Mouse (Mus musculus) urinary bladder, postnatal 25 days (tissue): ENCODE measurements around the gene Tmem206.

Experiments used
- DNase-seq: peaks from one replicate; pipeline ENCODE4 v3.0.0; 2022; ENCODE audit warnings: low spot score

Gene Tmem206

GRCm38 (mm10) chr1:191307766-191308455 is 17.8 kb upstream of the Tmem206 start:
- no peak for DNase-seq

DNA sequence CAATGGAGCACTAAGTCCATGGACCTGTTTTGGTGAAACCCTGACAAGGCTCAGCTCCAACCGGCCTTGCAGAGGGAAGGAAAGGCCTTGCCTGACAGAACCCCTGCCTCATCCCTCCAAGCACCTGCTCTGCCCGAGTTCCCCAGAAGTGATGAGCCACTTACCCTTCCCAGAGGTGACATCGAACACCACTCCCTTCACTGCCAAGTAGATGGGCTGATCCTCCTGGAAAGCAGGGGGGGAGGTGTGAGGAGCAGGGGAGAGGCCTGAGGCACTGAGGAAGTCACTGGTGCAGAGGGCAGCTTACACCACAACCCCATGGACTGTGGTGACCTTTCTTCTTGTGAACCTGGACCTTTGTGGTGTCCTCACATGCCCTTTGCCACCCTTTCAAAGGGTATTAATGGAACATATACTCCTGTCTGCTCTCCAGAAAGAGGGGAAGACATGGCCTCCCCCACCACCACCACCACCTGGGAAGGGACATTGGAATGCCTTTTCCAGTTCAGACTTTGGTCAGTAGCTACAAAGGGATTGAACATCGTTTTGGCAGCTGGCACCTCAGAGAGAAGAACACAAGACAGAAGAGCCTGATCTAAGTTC is 14.3 kb upstream of the Tmem206 start:
- DNase-seq = no peak

DNA sequence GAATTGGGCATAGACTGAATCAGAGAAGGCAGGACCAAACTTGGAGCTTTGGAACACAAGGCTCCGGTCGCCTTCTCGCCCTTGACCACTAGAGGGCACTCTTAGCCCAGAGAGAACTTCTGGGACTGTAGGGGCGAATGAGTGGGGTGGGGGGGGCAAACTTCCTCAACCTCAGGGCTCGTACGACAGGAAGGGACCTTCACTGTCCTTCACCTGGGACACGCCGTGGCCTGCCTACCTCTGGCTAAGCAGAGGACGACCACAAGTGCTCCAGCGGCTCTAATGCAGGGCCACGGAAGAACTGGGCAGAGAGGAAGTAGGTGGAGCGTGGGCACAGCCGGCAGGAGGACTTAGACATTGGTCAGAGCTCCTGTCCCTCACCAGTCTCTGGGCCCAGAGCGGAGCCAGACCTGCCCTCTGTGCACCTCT is 13.2 kb upstream of the Tmem206 start:
- peak; percentile 79 for DNase-seq

DNA sequence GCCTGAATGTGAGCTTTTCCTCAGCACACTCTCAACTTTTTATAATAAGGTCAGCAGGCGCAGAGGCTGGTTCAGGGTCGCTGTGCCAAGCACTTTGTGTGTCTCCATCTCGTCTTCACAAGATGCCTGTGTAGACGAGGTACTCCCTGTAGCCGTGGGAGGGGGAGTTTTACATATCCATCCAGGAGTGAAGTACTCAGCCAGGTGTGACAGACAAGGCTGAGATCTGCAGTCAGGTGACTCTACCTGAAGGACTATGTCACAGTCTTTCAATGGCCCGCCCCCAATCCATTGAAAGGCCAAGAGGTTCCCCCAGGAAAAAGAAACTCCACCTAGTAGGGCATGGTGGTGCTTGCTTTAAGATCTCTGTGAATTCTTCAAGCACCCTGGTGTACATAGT is 12.6 kb upstream of the Tmem206 start:
- DNase-seq = no peak

- DNase-seq = no peak
Observed at GRCm38 (mm10) chr1:191313926-191314325, 11.8 kb upstream of the Tmem206 start.

DNA sequence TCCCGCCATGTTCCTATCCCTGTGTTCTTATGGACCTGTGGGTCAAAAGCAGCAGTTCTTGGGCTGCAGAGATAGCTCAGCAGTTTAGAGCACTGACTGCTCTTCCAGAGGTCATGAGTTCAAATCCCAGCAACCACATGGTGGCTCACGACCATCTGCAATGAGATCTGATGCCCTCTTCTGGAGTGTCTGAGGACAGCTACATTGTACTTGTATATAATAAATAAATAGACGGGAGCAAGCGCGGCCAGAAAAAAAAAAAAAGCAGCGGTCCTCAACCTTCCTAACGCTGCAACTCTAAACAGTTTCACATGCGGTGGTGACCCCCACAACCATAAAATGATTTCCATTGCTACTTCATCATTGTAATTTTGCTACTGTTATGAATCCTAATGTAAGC is 8.9 kb upstream of the Tmem206 start:
- DNase-seq = no peak

DNA sequence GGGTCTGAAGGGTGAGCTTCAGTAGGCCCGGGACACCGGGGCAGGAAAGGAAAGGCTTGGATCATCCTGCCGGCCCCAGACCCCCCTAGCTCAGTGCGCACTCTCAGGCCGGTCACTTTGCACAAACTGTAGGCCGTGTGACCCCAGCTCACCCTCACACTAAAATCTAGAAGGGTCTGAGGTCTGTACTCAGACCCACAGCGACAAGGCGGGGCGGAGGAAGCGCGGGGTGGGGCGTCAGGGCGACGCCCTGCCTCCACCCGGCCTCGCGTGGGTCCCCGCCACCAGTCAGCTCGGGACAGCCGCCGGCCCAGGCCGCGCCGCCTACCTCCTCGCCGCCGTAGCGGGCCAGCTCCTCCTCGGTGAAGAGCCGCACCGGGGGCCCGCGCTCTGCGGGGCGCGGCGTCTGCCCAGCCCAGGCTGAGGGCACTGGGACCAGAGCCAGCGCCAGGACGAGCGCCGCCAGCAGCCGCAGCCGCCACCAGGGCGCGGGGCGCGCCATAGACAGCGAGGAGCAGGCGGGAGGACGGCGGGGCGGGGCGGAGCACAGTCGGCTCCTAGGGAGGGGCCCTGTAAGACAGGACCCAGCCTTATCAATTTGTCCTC is 8.0 kb upstream of the Tmem206 start, which contains the start of gene Nenf:
TSS of gene Nenf (minus strand) at position 604 of the 606 bp plus-strand sequence.
- peak; percentile 76 for DNase-seq

DNA sequence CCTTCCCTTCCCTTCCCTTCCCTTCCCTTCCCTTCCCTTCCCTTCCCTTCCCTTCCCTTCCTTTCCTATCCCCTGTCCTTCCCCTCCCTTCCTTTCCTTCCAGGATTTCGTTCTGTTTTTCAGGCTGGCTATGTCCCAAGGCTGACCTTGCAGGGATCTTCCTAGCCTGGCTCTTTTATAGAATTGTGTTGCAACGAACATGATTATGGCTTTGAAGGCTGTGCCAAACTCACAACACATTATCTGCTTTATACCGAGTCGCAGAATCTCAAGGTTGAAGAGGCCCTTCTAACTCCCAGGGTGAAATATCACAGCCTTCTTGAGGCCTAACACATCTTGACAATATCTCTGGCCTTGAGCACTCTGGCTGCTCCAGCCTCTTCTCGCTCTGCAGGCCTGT is 7.0 kb upstream of the Tmem206 start:
- DNase-seq = no peak

- DNase-seq = no peak
Observed at GRCm38 (mm10) chr1:191323381-191323780, 2.3 kb upstream of the Tmem206 start.

GRCm38 (mm10) chr1:191324733-191325590 is 750 bp upstream of the Tmem206 start:
- no peak for DNase-seq

GRCm38 (mm10) chr1:191326233-191326882 is 646 bp downstream of the Tmem206 start:
- DNase-seq = peak; percentile 24

- DNase-seq = no peak
Observed at GRCm38 (mm10) chr1:191327258-191327657, 1.5 kb downstream of the Tmem206 start.

GRCm38 (mm10) chr1:191328019-191328441 is 2.3 kb downstream of the Tmem206 start:
- DNase-seq = no peak

GRCm38 (mm10) chr1:191330356-191330755 is 4.6 kb downstream of the Tmem206 start:
- DNase-seq = no peak

DNA sequence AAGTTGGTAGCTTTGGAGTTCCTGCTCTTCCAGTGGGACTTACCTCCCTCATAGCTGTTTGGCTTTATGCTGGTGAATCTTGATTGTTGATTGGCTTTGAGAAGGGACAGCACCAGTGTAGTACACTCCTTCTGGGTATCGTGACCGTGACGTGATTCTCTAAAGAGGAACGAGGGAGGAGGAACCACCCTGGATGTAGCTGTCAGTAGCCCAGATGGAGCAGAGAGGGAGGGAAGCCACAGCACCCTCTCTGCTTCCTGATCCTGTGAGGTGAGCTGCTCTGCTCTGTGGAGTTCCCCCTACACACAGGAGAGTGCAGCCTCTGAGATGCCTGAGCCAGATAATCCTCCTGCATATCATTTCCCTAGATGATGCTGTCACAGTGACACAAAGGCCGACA is 8.8 kb downstream of the Tmem206 start:
- no peak for DNase-seq

- no peak for DNase-seq
Observed at GRCm38 (mm10) chr1:191339876-191340275, 14.2 kb downstream of the Tmem206 start.

GRCm38 (mm10) chr1:191340530-191340929 is 14.8 kb downstream of the Tmem206 start:
- no peak for DNase-seq

GRCm38 (mm10) chr1:191347602-191348001 is 21.9 kb downstream of the Tmem206 start:
- DNase-seq = no peak

DNA sequence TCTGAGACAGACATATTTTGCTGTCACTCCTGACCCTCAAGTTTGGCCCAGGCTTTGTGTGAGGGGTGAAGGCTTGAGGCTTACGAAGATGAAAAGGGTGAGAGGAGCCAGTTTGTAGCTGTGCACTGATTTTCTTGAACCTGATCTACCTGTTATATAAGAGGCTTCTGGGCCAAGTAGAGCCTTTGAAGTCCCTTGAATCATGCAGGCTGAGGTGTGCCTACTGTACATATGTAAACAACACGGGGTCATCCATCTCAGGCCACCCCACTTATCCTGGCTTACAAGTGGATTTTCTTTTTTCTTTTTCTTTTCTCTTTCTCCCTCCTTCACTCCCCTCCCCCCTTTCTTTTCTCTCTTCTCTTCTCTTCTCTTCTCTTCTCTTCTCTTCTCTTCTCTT is 22.9 kb downstream of the Tmem206 start:
- no peak for DNase-seq

- DNase-seq = no peak
Observed at GRCm38 (mm10) chr1:191348996-191349395, 23.3 kb downstream of the Tmem206 start.

DNA sequence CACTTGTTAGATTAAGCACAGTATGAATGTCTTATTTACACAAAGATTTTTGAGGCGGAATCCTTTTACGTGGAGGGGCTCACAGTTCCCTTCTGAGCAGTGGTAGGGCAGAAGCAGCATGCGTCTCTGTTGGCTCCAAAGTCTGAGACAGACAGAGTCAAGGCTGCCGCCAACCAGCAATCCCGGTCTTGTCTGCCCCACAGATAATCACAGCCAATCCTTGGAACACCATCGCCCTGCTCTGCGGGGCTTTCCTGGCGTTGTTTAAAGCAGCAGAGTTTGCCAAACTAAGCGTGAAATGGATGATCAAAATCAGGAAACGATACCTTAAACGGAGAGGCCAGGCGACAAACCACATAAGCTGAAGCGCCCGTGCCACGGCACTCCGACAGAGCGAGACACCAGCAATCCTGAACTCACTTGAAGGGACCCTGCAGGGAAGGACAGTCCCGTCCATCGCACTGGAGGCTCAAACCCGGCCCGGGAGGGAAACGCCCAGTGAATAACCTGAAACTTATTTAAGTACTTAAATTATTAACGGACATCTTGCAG is 23.9 kb downstream of the Tmem206 start:
- no peak for DNase-seq

DNA sequence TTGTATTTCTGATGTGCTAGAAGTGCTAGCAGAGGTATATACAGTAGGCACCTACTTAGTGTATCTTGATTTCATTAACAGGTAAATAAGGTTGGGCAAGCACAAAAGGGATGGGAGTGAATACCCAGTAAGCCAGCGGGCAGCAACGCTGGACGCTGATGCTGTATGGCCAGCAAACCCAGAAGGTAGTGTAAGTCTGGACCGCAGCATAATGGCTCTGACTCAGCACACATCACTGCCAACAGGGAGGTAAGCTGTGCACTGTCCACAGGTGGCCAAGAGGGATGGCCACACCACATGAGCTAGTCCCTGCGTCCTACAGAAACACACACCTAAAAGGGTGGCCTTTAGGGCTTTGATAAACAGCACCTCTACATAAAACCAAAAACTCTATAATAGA is 24.6 kb downstream of the Tmem206 start:
- DNase-seq = no peak
